Mouse (Mus musculus) ovary, adult 18-20 months (tissue): Measurements from ENCODE around the gene Rab11a.
"Not testable (repeated sequence)": the region's sequence is repeated elsewhere in the genome, so short reads cannot be mapped to it uniquely, and the experiment has no call there.

ENCODE experiments used
- DNase-seq: peaks from one replicate; pipeline ENCODE4 v3.0.0; 2022; ENCODE audit warnings: low spot score, mixed read lengths

Gene Rab11a

GRCm38 (mm10) chr9:64742453-64742852 is 4.9 kb upstream of the Rab11a start:
- DNase-seq, result no peak

GRCm38 (mm10) chr9:64739001-64739400 is 1.4 kb upstream of the Rab11a start:
- no peak for DNase-seq

- peak; percentile 47 for DNase-seq
Observed at GRCm38 (mm10) chr9:64736639-64737405, 736 bp downstream of the Rab11a start.

GRCm38 (mm10) chr9:64736076-64736638 is 1.4 kb downstream of the Rab11a start:
- DNase-seq, result no peak

GRCm38 (mm10) chr9:64734992-64735391 is 2.6 kb downstream of the Rab11a start:
- not testable (repeated sequence) for DNase-seq

GRCm38 (mm10) chr9:64734166-64734565 is 3.4 kb downstream of the Rab11a start:
- DNase-seq, result no peak

- DNase-seq, result no peak
Observed at GRCm38 (mm10) chr9:64731029-64731560, 6.5 kb downstream of the Rab11a start.

GRCm38 (mm10) chr9:64726454-64726853 is 11.1 kb downstream of the Rab11a start:
- DNase-seq, result no peak

GRCm38 (mm10) chr9:64719526-64720163 is 17.9 kb downstream of the Rab11a start:
- DNase-seq, result no peak

- DNase-seq, result not testable (repeated sequence)
Observed at GRCm38 (mm10) chr9:64710291-64710690, 27.3 kb downstream of the Rab11a start.

- no peak for DNase-seq
Observed at GRCm38 (mm10) chr9:64704073-64704840, 33.3 kb downstream of the Rab11a start.

- DNase-seq, result no peak
Observed at GRCm38 (mm10) chr9:64703420-64703965, 34.1 kb downstream of the Rab11a start.

GRCm38 (mm10) chr9:64702937-64703336 is 34.6 kb downstream of the Rab11a start:
- no peak for DNase-seq

GRCm38 (mm10) chr9:64702391-64702790 is 35.2 kb downstream of the Rab11a start:
- DNase-seq, result no peak

GRCm38 (mm10) chr9:64701651-64702050 is 35.9 kb downstream of the Rab11a start:
- DNase-seq, result no peak

GRCm38 (mm10) chr9:64700451-64701311 is 36.9 kb downstream of the Rab11a start:
- DNase-seq, result no peak

- DNase-seq, result no peak
Observed at GRCm38 (mm10) chr9:64698586-64698985, 39.0 kb downstream of the Rab11a start.

GRCm38 (mm10) chr9:64697677-64698076 is 39.9 kb downstream of the Rab11a start:
- DNase-seq, result no peak

GRCm38 (mm10) chr9:64697006-64697405 is 40.6 kb downstream of the Rab11a start:
- no peak for DNase-seq

- DNase-seq, result no peak
Observed at GRCm38 (mm10) chr9:64696404-64696803, 41.2 kb downstream of the Rab11a start.

- no peak for DNase-seq
Observed at GRCm38 (mm10) chr9:64695266-64695665, 42.3 kb downstream of the Rab11a start.
